Mouse (Mus musculus): Measurements from ENCODE around the gene Pus1.

- TF ChIP-seq CTCF (IDR thresholded peaks at IDR 0.05; ENCODE audit: low read depth) (no peak), EP300 (IDR thresholded peaks at IDR 0.05; ENCODE audit: low read depth) (no peak)
These were observed 40.8 kb downstream of the Pus1 start for GRCm38 (mm10) chr5:110739496-110740275.

All from liver, embryonic 14.5 days (tissue).